Mouse (Mus musculus) midbrain, embryonic 16.5 days (tissue): ENCODE results near the gene Phldb1. TPM values are rescaled to one million over a fixed set of nuclear protein-coding genes. Genes with fewer than 3 reads are reported as not detected.

Experiments used
- ATAC-seq: fragments of 200-750 bp; cut with Nextera tagmentation; 2 replicates; pipeline ENCODE4 v1.8.0; 2017; ENCODE audit warnings: moderate TSS enrichment
- H3K27ac ChIP-seq: fragments of 300-500 bp; sonication (generic); 2 replicates; pipeline ENCODE4 v1.5.1; 2014; ENCODE audit warnings: mild to moderate bottlenecking, low read length, mixed read lengths
- H3K27me3 ChIP-seq: fragments of 300-500 bp; sonication (generic); 2 replicates; pipeline ENCODE4 v1.6.1; 2014; ENCODE audit warnings: low read depth, low read length, mixed read lengths; ENCODE audit not compliant: control insufficient read depth, insufficient read depth
- H3K36me3 ChIP-seq: fragments of 300-500 bp; sonication (generic); 2 replicates; pipeline ENCODE4 v1.6.1; 2014; ENCODE audit warnings: mild to moderate bottlenecking, low read length, moderate library complexity, mixed read lengths; ENCODE audit not compliant: control insufficient read depth, insufficient read depth
- H3K4me1 ChIP-seq: fragments of 300-500 bp; sonication (generic); 2 replicates; pipeline ENCODE4 v1.6.1; 2014; ENCODE audit warnings: mild to moderate bottlenecking, low read length, mixed read lengths; ENCODE audit not compliant: control insufficient read depth, insufficient read depth
- H3K4me2 ChIP-seq: fragments of 300-500 bp; sonication (generic); 2 replicates; pipeline ENCODE4 v1.6.1; 2014; ENCODE audit warnings: mild to moderate bottlenecking, low read length, mixed read lengths
- H3K4me3 ChIP-seq: fragments of 300-500 bp; sonication (generic); 2 replicates; pipeline ENCODE4 v1.5.1; 2014; ENCODE audit warnings: low read depth, mild to moderate bottlenecking, low read length, moderate library complexity, mixed read lengths
- H3K9ac ChIP-seq: fragments of 300-500 bp; sonication (generic); 2 replicates; pipeline ENCODE4 v1.6.1; 2014; ENCODE audit warnings: low read depth, low read length, mixed read lengths
- H3K9me3 ChIP-seq: fragments of 300-500 bp; sonication (generic); replicated peaks from 2 replicates; pipeline ENCODE4 v1.6.1; 2014; ENCODE audit warnings: mild to moderate bottlenecking, low read length, mixed read lengths; ENCODE audit not compliant: control insufficient read depth, poor library complexity, severe bottlenecking
- WGBS: fragments of 180-500 bp; shearing (Covaris S2); extraction: QIAGEN DNeasy Blood & Tissue Kit; methylation state at CpG from one replicate; pipeline ENCODE4 v1.1.7; 2014; 5-methylcytosine and 5-hydroxymethylcytosine counted together
- polyA plus RNA-seq: library from polyadenylated mRNA; unstranded; fragments of >200 nt; fragmentation: Nextera tagmentation; extraction: Ambion mirVana; gene quantifications from 2 replicates; pipeline ENCODE4 v1.2.1, GENCODE M21; 2015

The Phldb1 gene
- polyA plus RNA-seq, 1 experiment from 2014 or later = 48.1 TPM

DNA sequence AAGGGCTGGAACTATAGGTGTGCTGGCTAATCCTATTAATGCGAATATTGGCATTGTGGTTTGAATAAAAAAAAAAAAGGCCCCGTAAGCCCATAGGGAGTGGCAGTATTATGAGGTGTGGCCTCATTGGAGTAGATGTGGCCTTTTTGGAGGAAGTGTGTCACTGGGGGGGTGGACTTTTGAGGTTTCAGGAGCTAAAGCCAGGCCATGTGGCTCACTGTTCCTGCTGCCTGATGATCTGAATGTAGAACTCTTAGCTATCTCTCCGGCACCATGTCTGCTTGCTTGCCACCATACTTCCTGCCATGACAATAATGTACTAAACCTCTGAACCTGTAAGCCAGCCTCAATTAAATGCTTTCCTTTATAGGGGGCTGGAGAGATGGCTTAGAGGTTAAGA, 12.3 kb upstream of the Phldb1 start:
- H3K4me1 ChIP-seq = no peaks in the 10 kb centered on the region
- no peak overlapping the region for H3K4me3 ChIP-seq
- peaks cover 48% of the 10 kb centered on the region for H3K36me3 ChIP-seq
- H3K9ac ChIP-seq = no peak overlapping the region
- no peaks in the 10 kb centered on the region for H3K9me3 ChIP-seq
- H3K27me3 ChIP-seq = no peaks in the 10 kb centered on the region
- 92% methylated on average over 3 of the region's 3 CpGs for WGBS
- H3K4me2 ChIP-seq = no peak overlapping the region
- no peak overlapping the region for H3K27ac ChIP-seq
- no peak for ATAC-seq

DNA sequence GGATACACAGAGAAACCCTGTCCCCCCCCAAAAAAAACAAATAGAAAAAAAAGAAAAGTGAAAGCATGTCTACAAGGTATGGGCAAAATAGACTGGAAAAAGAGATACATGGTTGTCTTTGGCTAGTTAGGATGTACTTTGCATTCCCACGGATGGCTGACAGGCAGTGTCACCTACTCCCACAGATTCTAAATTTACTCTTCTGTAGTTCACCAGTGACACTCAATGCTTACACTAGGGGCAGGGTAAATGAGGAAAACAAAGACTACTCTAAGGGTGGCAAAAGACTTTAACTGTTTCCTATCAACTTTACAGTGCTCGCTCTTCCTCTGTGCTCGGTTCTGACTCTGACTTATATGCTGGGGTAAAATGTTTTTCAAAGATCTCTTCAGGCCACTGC, 11.7 kb upstream of the Phldb1 start:
- 93% methylated on average over 3 of the region's 3 CpGs for WGBS
- H3K9ac ChIP-seq = no peak overlapping the region
- H3K4me2 ChIP-seq = no peak overlapping the region
- no peaks in the 10 kb centered on the region for H3K9me3 ChIP-seq
- ATAC-seq = no peak
- no peak overlapping the region for H3K4me3 ChIP-seq
- peaks cover 42% of the 10 kb centered on the region for H3K36me3 ChIP-seq
- no peaks in the 10 kb centered on the region for H3K4me1 ChIP-seq
- H3K27me3 ChIP-seq = no peaks in the 10 kb centered on the region
- H3K27ac ChIP-seq = no peak overlapping the region

- no peak for ATAC-seq
- Histone ChIP-seq H3K27me3 (no peaks in the 10 kb centered on the region), H3K27ac (no peak overlapping the region), H3K9ac (no peak overlapping the region), H3K4me2 (no peak overlapping the region), H3K9me3 (no peaks in the 10 kb centered on the region), H3K4me3 (no peak overlapping the region), H3K4me1 (no peaks in the 10 kb centered on the region), H3K36me3 (peaks cover 37% of the 10 kb centered on the region)
- WGBS = 89% methylated on average over 7 of the region's 7 CpGs
Observed at GRCm38 (mm10) chr9:44745371-44745770, 10.4 kb upstream of the Phldb1 start.

GRCm38 (mm10) chr9:44740663-44741192, 5.7 kb upstream of the Phldb1 start:
- WGBS = 78% methylated on average over 1 of the region's 1 CpGs
- no peak overlapping the region for H3K27ac ChIP-seq
- peaks cover 26% of the 10 kb centered on the region for H3K36me3 ChIP-seq
- H3K4me1 ChIP-seq = no peaks in the 10 kb centered on the region
- H3K4me3 ChIP-seq = no peak overlapping the region
- H3K9ac ChIP-seq = no peak overlapping the region
- H3K27me3 ChIP-seq = no peaks in the 10 kb centered on the region; the same call in 1 of the 2 replicates
- no peak for ATAC-seq
- H3K9me3 ChIP-seq = no peaks in the 10 kb centered on the region
- H3K4me2 ChIP-seq = no peak overlapping the region

- Histone ChIP-seq H3K4me2 (no peak overlapping the region), H3K9ac (no peak overlapping the region), H3K27me3 (peaks cover 5% of the 10 kb centered on the region), H3K27ac (no peak overlapping the region), H3K9me3 (no peaks in the 10 kb centered on the region), H3K36me3 (peaks cover 6% of the 10 kb centered on the region), H3K4me1 (peaks cover 12% of the 10 kb centered on the region), H3K4me3 (no peak overlapping the region)
- no peak for ATAC-seq
- WGBS = 65% methylated on average over 8 of the region's 8 CpGs
Observed at GRCm38 (mm10) chr9:44737240-44737949, 2.4 kb upstream of the Phldb1 start.

GRCm38 (mm10) chr9:44736301-44736700, 1.3 kb upstream of the Phldb1 start:
- H3K4me2 ChIP-seq = no peak overlapping the region
- no peak for ATAC-seq
- no peak overlapping the region for H3K9ac ChIP-seq
- H3K36me3 ChIP-seq = peaks cover 4% of the 10 kb centered on the region; the same call in 1 of the 2 replicates
- H3K27me3 ChIP-seq = peaks cover 7% of the 10 kb centered on the region
- WGBS = 73% methylated on average over 2 of the region's 2 CpGs
- H3K4me1 ChIP-seq = peaks cover 12% of the 10 kb centered on the region
- no peaks in the 10 kb centered on the region for H3K9me3 ChIP-seq
- no peak overlapping the region for H3K27ac ChIP-seq
- no peak overlapping the region for H3K4me3 ChIP-seq

DNA sequence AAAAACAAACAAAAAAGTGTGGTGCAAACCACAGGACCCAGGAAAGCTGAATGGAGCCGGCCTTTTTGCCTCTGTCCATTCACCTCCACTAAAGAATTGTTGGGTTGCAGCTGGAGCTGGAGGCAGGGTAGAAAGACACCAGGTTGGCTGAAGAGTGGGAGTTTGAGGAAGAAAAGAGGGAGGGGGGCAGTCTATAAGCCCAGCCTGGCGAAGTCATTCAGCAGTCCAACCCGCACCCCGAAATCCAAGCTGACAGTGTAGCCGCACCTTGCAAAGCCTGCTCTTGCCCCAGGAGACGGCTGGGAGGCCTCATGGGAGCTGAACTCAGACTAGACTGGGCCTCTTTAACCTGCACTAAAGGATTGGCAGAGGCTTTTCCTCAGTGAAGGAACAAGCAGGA, 888 bp upstream of the Phldb1 start:
- Histone ChIP-seq H3K27me3 (peaks cover 7% of the 10 kb centered on the region), H3K9me3 (no peaks in the 10 kb centered on the region), H3K36me3 (no peaks in the 10 kb centered on the region), H3K4me3 (no peak overlapping the region), H3K9ac (no peak overlapping the region), H3K4me1 (peaks cover 12% of the 10 kb centered on the region), H3K27ac (no peak overlapping the region), H3K4me2 (no peak overlapping the region)
- no peak for ATAC-seq
- WGBS = 82% methylated on average over 6 of the region's 6 CpGs

DNA sequence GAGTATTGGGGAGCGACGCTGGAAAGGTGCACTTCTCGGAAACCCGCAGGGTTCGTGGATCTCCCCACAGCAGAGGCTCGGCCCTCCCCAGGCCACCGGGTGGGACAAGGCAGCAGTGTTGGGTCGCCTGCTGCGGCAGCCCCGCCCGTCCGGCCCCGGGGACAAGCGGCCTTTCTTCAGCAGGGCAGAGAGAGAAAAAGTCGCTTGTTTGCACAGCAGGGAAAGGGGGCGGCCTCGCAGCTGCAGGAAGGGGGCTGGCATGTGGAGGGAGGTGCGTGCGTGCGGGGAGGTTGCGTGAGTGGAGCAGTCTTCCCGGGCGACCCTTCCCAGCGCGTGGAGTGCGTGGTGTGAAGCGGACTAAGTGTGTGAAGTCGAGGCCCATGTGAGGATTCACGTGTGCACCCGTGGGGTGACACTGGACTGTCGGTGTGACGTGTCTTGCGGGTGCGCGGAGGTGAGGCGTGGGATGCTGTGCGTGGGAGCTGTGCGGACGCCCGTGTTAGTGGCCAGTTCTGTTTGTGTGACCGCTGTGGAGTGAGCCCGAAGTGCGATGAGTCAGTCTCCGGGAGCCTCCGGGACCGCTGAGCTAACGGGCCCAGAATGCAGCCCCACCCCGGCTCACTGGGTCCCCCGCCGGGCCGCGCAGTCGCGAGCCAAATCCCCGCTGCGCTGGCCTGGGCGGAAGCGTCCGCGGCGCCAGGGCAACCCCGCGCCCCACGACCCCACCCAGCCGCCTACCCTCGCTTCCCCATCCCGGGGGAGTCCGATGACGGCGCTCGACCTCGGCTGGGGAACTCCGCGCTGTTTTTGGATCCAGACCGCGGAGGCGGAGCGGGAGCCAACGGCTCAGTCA, 1.1 kb downstream of the Phldb1 start:
- Histone ChIP-seq H3K27me3 (peaks cover 7% of the 10 kb centered on the region), H3K27ac (peak overlapping the region; percentile 36; the same call in 1 of the 2 replicates), H3K4me1 (peaks cover 12% of the 10 kb centered on the region), H3K4me3 (peak overlapping the region; percentile 56), H3K36me3 (no peaks in the 10 kb centered on the region), H3K4me2 (peak overlapping the region; percentile 100), H3K9me3 (no peaks in the 10 kb centered on the region), H3K9ac (peak overlapping the region; percentile 80)
- under 1% methylated on average over 73 of the region's 79 CpGs for WGBS
- ATAC-seq = peak; percentile 44
